Mouse (Mus musculus): ENCODE results near the gene Fbxl16. TPM values are rescaled to one million over a fixed set of nuclear protein-coding genes. Genes with fewer than 3 reads are reported as not detected.
"Not testable (repeated sequence)": the region's sequence is repeated elsewhere in the genome, so short reads cannot be mapped to it uniquely, and the experiment has no call there.

Fbxl16 gene
- total and polyA plus RNA-seq, 3 experiments, result 26.6 to 90.6 (median 54.4) TPM

DNA sequence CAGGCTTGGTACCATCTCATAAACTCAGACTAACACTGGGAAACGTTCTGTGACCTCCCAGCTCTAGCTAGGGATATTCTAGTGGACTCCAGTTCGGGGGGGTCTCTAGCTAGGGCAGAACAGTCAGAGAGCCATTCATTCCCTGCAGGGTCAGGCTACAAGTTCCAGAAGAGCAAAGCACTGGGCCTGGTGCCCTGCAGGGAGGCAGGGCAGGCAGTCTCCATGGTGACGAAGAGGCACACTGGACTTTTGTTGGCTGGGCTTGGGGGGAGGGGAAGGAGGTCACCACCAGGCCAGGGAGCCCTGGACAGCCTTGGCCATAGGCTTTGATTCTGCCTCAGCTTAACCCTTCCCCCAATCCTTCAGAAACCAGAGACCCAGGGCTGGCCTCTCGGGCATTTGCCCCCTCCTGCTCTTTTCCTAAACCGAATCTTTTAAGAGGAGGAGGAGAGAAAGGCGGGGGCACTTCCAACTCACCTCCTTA is 13.2 kb upstream of the Fbxl16 start, which contains the start of gene AC134908.4:
AC134908.4 (minus strand) TSS at position 51 of the 484 bp plus-strand sequence.
- peak; percentile 49 for DNase-seq

GRCm38 (mm10) chr17:25796211-25796771 is 12.6 kb upstream of the Fbxl16 start:
- DNase-seq, result peak; percentile 69

DNA sequence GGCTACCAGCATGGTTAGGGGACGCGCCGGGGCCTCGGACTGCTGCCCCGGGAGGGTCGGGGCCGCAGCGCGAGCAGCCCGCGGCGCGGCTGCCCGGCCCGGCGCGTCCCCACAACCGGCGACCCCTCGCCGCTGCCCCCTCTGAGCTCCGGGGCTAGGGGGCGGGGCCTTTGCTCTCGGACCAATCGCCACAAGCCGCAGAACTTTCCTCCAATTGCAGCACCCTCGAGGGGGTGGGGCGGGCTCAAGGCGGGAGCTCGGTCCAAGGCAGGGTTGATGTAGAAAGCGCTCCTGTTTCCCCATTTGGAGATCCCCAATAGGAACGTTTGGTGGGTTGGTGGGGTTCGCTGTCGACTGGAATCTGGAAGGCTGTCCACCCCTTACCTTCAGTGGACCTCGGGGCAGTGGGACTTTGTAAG is 11.9 kb upstream of the Fbxl16 start, which contains the start of gene Metrn:
Metrn (minus strand) TSS at position 186 of the 419 bp plus-strand sequence.
- DNase-seq, result peak; percentile 95

DNA sequence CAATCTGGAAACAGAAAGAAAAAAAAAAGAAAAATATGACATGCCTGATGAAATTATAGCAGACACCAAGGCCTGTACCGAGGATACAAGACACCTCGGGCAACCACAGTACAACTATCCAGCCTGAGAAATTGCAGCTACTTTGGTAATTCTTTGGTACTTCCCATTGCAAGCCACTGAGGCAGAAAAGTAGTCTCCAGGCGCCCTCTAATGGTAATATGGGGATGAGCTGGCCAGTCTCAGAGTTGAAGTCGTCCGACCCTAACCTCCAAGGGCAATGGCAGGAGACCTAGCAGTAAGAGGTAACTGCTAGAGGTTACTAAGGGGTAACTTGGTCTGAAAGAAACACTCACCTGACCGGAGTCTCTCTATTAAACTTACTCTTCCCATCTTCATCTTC is 7.9 kb upstream of the Fbxl16 start:
- peak; percentile 68 for DNase-seq

- DNase-seq, result peak; percentile 91
Observed at GRCm38 (mm10) chr17:25802825-25803517, 5.9 kb upstream of the Fbxl16 start.

DNA sequence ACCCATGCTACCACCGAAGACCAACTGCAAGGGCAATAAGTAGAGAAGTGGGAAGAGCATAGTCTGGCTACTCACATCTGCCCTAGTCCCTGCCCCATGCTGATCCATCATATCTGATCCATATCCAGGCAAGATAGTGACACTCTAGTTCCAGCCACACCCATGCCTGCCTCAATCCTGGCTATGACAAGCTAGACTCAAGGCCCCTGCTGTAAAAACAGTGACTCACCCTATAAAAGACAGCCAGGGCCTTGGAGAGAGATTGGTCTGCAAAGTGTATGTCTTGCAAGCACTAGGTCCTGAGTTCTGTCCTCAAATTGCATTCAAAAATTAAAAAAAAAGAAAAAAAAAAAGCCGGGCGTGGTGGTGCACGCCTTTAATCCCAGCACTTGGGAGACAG is 2.4 kb upstream of the Fbxl16 start:
- DNase-seq, result peak; percentile 81

DNA sequence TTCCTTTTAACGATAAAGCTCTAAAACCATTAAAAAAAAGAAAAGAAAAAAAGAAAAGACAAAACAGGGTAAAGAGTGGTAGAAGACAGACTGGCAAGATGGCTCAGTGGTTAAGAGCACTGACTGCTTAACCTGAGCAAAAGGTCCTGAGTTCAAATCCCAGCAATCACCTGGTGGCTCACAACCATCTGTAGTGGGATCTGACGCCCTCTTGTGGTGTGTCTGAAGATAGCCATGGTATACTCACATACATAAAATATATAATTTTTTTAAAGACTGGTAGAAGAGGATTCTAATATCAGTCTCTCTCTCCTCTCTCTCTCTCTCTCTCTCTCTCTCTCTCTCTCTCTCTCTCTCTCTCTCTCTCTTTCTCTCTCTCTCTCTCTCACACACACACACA is 1.4 kb upstream of the Fbxl16 start:
- not testable (repeated sequence) for DNase-seq

GRCm38 (mm10) chr17:25808028-25808427 is 857 bp upstream of the Fbxl16 start:
- no peak for DNase-seq

DNA sequence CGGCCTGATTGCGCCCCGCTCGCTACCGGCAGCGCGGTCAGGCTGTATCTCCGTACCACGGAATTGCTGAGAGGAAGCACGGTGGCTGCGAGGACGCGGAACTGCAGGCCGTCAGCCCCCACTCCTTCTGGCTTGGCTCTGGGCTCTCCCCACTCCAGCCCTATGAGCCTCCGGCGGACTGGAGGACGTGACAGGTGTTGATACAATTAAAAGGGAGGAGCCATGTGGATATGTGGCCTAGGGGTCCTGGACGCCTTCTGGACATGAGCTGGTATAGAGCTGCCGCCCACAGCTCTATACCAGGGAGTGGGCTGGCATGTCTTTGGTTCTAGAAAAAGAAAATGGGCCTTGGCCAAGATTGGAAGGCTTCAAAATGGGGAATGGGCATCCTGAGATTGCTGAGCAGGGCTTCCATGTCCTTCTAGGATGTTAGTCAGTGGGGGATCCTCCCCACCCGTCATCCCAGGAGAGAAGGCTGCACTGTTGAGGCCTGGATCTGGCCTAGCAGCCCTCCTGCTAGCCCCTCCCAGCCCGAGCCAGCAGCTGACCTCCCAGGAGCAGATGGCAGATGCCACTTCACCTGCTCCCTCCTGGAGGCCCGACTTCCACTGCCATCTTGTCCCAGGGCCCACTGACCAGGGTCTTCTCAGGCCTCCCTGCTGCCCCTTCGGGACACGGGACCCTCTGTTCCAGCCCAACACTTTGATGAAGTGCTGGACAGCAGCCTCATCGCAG is 888 bp downstream of the Fbxl16 start:
- no peak for DNase-seq

DNA sequence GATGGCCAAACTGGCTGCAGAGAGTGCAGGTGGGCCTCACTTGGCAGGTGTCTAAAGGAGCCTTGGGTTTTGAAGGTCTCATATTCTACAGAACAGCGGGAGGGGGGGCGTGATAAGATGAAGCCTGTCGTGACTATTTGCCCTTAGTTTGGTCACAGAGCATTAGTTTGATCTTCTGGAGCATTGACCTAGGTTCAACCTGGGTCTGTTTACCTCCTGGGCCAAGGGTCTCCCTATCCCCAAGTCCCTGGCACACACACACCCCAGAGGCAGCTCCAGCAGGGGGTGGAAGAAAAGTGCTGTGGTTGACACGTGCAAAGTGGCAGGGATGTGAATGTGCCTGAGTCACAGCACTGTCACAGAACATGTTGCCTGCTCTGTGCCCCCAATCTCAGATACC is 2.0 kb downstream of the Fbxl16 start:
- DNase-seq, result no peak

DNA sequence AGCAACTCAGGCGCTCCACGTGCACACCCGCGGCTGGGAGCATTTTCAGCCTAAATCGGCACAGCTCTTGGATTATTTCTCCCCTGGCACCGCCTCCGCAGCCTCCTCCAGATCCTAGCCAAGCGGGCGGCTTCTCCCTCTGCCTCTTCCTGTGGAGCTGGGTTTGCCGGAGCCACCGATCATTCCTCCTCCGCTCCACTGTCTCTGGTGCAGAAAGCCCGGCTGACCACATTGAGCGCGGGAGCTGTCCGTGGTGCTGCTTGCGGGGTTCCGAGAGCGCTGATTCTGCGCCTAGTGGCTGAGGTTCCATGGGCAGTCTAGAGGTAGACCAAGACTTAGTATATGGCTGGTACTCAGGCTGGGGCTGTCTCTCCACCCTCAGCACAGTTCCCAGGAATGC is 4.6 kb downstream of the Fbxl16 start:
- DNase-seq, result peak; percentile 90

DNA sequence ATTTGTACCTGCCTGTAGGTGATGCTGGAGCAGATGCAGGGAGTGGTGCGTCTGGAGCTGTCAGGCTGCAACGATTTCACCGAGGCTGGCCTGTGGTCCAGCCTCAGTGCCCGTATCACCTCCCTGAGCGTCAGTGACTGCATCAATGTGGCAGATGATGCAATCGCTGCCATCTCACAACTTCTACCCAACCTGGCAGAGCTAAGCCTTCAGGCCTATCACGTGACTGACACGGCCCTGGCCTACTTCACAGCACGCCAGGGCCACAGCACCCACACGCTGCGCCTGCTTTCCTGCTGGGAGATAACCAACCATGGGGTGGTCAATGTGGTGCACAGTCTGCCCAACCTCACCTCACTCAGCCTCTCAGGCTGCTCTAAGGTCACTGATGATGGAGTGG is 8.8 kb downstream of the Fbxl16 start:
- peak; percentile 75 for DNase-seq

DNA sequence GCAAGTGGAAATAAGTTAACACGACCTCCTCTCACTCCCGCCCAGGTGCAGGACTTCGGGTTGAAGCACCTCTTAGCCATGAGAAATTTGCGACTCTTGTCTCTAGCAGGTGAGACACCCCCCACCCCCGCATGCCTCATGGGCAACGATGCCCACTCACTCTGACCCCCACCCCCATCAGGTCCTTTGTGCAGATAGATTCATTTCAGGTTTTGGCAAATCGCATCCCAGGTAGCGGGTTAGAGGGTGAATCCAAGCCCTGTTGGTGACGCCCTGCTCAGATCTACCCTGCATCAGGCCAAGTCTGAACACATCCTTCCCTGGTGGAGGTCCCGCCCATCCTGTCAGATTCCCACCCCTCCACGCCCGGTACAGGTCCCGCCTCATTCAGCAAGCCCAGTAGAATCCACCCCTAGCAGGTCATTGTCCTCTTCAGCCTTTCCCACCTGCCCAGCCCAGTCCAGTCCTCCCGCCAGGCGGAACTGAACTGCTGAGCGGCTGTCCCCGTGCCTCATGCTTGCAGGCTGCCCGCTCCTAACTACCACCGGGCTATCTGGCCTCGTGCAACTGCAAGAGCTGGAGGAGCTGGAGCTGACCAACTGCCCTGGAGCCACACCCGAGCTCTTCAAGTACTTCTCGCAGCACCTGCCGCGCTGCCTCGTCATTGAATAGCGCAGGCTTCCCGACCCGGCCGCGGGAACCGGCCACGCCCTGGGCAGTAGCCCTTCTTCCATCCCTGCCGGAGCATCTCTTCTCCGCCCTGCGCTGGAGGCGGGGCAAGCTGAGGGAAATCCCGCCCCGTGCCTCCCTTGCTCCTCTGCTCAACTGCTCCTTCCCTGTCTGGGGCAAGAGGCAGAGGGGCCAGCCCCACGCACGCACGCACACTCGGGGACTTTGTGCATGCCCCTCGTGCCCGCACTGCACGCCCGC is 10.2 kb downstream of the Fbxl16 start:
- peak; percentile 43 for DNase-seq

GRCm38 (mm10) chr17:25823452-25823851 is 14.6 kb downstream of the Fbxl16 start, which contains the start of gene Wdr24:
Wdr24 (plus strand) TSS chr17:25823627.
- DNase-seq, result peak; percentile 81

GRCm38 (mm10) chr17:25824362-25825142 is 15.7 kb downstream of the Fbxl16 start:
- DNase-seq, result no peak

GRCm38 (mm10) chr17:25825311-25825710 is 16.4 kb downstream of the Fbxl16 start:
- no peak for DNase-seq

GRCm38 (mm10) chr17:25825984-25826570 is 17.2 kb downstream of the Fbxl16 start:
- DNase-seq, result no peak

DNA sequence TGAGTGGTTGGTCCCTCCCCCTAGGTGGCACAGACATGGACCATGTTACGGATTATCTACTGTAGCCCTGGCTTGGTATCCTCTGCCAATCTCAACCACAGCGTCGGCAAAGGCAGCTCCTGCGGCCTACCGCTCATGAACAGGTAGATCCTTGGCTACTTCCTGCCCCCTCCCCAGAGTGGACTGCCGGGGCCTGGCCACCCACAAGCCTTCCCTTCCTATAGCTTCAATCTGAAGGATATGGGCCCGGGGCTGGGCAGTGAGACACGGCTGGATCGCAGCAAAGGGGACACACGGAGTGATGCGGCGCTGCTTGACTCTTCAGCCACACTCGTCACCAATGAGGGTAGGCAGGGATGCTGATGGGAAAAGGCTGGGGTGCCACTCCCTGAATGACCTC is 18.1 kb downstream of the Fbxl16 start:
- DNase-seq, result no peak

DNA sequence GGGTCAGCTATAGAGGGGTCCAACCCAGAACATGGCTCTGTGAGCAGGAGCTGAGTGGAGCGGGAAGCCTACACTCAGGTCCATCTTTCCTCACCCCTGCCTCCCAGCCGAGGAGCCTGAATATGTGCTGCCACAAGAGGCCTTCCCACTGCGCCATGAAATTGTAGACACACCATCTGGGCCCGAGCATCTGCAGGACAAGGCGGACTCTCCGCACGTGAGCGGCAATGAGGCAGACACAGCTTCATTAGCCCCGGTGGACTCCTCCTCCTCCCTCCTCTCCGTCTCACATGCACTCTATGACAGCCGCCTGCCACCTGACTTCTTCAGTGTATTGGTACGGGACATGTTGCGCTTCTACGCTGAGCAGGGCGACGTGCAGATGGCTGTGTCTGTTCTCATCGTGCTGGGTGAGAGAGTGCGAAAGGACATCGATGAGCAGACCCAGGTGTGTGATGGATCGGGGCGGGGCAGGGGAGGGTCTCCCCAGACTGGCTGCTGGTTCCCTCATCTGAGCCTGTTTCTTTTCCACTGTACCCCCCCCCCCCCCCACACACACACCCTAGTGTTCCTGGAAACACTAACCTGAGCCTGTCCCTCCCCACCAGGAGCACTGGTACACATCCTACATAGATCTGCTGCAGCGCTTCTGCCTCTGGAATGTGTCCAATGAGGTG is 18.8 kb downstream of the Fbxl16 start:
- DNase-seq, result no peak

DNA sequence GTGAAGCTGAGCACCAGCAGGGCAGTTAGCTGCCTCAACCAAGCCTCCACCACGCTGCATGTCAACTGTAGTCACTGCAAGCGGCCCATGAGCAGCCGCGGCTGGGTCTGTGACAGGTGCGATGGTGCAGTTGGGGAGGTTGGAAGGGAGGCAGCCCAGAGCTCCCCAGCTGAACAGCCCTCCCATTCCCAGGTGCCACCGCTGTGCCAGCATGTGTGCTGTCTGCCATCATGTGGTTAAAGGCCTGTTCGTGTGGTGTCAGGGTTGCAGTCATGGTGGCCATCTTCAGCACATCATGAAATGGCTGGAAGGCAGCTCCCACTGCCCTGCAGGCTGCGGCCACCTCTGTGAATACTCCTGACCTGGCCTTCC is 19.3 kb downstream of the Fbxl16 start:
- DNase-seq, result no peak

All from adrenal gland, adult 2 months (tissue).